Mouse (Mus musculus) neural tube, embryonic 11.5 days (tissue): ENCODE data around the gene Pole2. TPM values are rescaled to one million over a fixed set of nuclear protein-coding genes. Genes with fewer than 3 reads are reported as not detected.

Experiments
- ATAC-seq: fragments of 200-750 bp; cut with Nextera tagmentation; 2 replicates; pipeline ENCODE4 v1.8.0; 2017; ENCODE audit warnings: moderate number of reproducible peaks, mild to moderate bottlenecking, moderate TSS enrichment, moderate library complexity; ENCODE audit not compliant: insufficient read depth, low FRiP score, low TSS enrichment
- DNase-seq: peaks from one replicate; pipeline ENCODE4 v3.0.0-alpha.2; 2015; ENCODE audit warnings: low spot score
- H3K27ac ChIP-seq: fragments of 300-500 bp; sonication (generic); 2 replicates; pipeline ENCODE4 v1.5.1; 2014; ENCODE audit warnings: low read depth, mild to moderate bottlenecking, low read length
- H3K27me3 ChIP-seq: fragments of 300-500 bp; sonication (generic); 2 replicates; pipeline ENCODE4 v1.6.1; 2014; ENCODE audit warnings: mild to moderate bottlenecking, low read length, mixed read lengths; ENCODE audit not compliant: control insufficient read depth, insufficient read depth
- H3K36me3 ChIP-seq: fragments of 300-500 bp; sonication (generic); 2 replicates; pipeline ENCODE4 v1.6.1; 2014; ENCODE audit warnings: mild to moderate bottlenecking, low read length, moderate library complexity, mixed read lengths; ENCODE audit not compliant: control insufficient read depth, insufficient read depth
- H3K4me1 ChIP-seq: fragments of 300-500 bp; sonication (generic); 2 replicates; pipeline ENCODE4 v1.6.1; 2014; ENCODE audit warnings: low read length, mixed read lengths; ENCODE audit not compliant: control insufficient read depth, insufficient read depth
- H3K4me2 ChIP-seq: fragments of 300-500 bp; sonication (generic); 2 replicates; pipeline ENCODE4 v1.6.1; 2014; ENCODE audit warnings: low read depth, mild to moderate bottlenecking, moderate library complexity
- H3K4me3 ChIP-seq: fragments of 300-500 bp; sonication (generic); 2 replicates; pipeline ENCODE4 v1.5.1; 2014; ENCODE audit warnings: low read depth, low read length
- H3K9ac ChIP-seq: fragments of 300-500 bp; sonication (generic); 2 replicates; pipeline ENCODE4 v1.6.1; 2014; ENCODE audit warnings: mild to moderate bottlenecking, low read length
- H3K9me3 ChIP-seq: fragments of 300-500 bp; sonication (generic); 2 replicates; pipeline ENCODE4 v1.6.1; 2016; ENCODE audit warnings: low read length; ENCODE audit not compliant: control insufficient read depth
- WGBS: fragments of 180-500 bp; shearing (Covaris S2); extraction: QIAGEN DNeasy Blood & Tissue Kit; methylation state at CpG from one replicate; pipeline ENCODE4 v1.1.7; 2014; 5-methylcytosine and 5-hydroxymethylcytosine counted together
- polyA plus RNA-seq: library from polyadenylated mRNA; unstranded; fragments of >200 nt; fragmentation: Nextera tagmentation; extraction: Ambion mirVana; gene quantifications from 2 replicates; pipeline ENCODE4 v1.2.1, GENCODE M21; 2014

Pole2 gene
- polyA plus RNA-seq, 1 experiment from 2014 or later = 26.5 TPM

DNA sequence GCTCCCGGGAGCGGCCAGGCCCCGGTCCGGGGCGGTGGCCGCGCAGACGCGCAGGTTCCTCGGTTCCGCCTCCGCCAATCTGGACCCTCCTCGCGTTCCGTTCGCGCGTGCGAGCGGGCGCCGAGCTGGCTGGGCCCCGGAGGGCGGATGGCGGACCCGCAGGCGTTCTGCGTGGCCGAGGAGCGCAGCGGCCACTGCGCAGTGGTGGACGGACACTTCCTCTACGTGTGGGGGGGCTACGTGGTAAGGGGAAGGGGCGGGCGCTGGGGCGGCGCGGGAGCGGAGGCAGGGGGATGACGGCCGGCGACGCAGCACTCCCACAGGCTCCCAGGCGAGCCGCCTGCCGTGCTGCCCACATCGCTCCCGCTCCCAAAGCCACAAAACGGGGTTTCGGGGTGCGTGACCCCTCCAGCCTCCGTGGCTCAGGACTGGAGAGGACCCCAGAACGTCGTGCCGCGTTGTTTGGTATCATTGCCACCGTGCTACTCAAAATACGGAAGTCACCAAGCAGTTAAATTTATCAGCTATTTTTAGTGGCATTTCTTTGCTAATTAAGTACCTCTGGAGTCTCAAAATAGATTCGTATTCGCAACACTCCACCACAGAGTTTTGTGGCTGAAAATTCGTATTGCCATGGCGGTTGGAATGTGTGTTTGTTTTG is 13.9 kb upstream of the Pole2 start:
- Histone ChIP-seq H3K4me1 (peaks cover 3% of the 10 kb centered on the region; the same call in 1 of the 2 replicates), H3K27ac (peak overlapping the region; percentile 68), H3K4me2 (peak overlapping the region; percentile 62), H3K9me3 (no peaks in the 10 kb centered on the region), H3K36me3 (no peaks in the 10 kb centered on the region), H3K4me3 (peak overlapping the region; percentile 68), H3K9ac (peak overlapping the region; percentile 92), H3K27me3 (no peaks in the 10 kb centered on the region)
- ATAC-seq (peak; percentile 92), DNase-seq (peak; percentile 82)
- WGBS = under 1% methylated on average over 54 of the region's 64 CpGs

DNA sequence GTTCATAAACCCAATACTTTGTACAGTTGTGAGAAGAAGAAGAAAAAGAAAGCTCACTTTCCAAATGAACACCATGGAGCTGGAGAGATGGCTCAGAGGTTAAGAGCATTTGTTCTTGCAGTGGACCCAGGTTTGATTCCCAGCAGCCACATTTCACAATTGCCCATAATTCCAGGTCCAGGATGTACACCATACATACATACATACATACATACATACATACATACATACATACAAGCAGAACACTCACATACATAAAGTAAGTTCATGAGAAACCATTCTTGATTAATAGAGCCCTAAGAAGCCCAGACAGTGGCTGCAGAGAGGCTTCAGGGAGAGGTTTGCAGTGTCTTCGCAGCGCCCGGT is 13.4 kb upstream of the Pole2 start:
- Histone ChIP-seq H3K27ac (peak overlapping the region; percentile 68), H3K27me3 (no peaks in the 10 kb centered on the region), H3K4me2 (peak overlapping the region; percentile 62), H3K4me3 (peak overlapping the region; percentile 68), H3K4me1 (peaks cover 3% of the 10 kb centered on the region; the same call in 1 of the 2 replicates), H3K9ac (peak overlapping the region; percentile 92), H3K36me3 (no peaks in the 10 kb centered on the region), H3K9me3 (no peaks in the 10 kb centered on the region)
- no peak for DNase-seq
- no peak for ATAC-seq
- 0% methylated on average over 3 of the region's 3 CpGs for WGBS

DNA sequence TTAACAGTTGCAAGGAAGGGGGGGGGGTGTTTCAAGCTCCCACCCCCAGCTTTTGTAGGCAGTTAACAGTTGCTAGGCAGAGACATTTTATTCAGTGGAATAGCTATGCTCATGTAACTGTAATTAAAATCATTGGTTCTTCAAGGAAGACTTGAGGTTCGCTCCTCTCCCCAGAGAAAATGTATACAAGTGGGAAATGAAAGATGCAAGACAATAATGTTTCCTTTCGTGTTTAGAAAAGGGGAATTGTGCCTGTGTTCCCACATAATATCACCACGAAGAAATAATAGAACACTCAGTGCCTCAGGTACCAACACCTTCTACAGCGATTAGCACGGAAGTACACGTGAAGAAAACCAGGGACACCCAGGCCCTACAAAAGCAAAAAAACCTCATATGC is 12.9 kb upstream of the Pole2 start, which contains the start of gene Klhdc1:
Gene Klhdc1 (plus strand): TSS at position 301 of the 400 bp plus-strand sequence.
- Histone ChIP-seq H3K9ac (peak within 1 kb of the TSS; percentile 92), H3K27me3 (no peaks in the 10 kb centered on the region), H3K27ac (peak within 1 kb of the TSS; percentile 68), H3K4me1 (peaks cover 3% of the 10 kb centered on the region; the same call in 1 of the 2 replicates), H3K4me3 (peak within 1 kb of the TSS; percentile 68), H3K36me3 (no peaks in the 10 kb centered on the region), H3K9me3 (no peaks in the 10 kb centered on the region), H3K4me2 (peak within 1 kb of the TSS; percentile 62)
- 64% methylated on average over 6 of the region's 6 CpGs for WGBS
- DNase-seq (no peak), ATAC-seq (no peak)

DNA sequence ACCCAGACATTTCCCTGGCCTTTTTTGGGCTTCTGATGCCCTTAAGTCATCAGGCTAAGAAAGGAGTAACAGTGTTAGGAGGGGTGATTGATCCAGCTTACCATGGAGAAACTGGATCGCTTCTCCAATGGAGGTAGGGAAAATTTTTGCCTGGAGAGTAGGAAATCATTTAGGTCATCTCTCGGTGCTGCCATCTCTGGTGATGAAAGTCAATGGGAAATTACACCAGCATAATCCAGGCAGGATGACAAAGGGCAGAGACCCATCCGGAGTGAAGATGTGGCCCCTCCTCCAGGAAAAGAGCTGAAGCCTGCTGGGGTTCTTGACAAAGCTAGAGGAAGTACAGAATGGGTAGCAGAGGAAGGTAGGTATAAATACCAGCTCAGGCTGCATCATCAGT is 10.3 kb upstream of the Pole2 start:
- ATAC-seq (no peak), DNase-seq (no peak)
- Histone ChIP-seq H3K4me1 (peaks cover 3% of the 10 kb centered on the region; the same call in 1 of the 2 replicates), H3K27me3 (no peaks in the 10 kb centered on the region), H3K36me3 (no peaks in the 10 kb centered on the region), H3K4me2 (no peak overlapping the region), H3K4me3 (no peak overlapping the region), H3K9ac (no peak overlapping the region), H3K9me3 (no peaks in the 10 kb centered on the region), H3K27ac (no peak overlapping the region)
- 49% methylated on average over 3 of the region's 3 CpGs for WGBS

DNA sequence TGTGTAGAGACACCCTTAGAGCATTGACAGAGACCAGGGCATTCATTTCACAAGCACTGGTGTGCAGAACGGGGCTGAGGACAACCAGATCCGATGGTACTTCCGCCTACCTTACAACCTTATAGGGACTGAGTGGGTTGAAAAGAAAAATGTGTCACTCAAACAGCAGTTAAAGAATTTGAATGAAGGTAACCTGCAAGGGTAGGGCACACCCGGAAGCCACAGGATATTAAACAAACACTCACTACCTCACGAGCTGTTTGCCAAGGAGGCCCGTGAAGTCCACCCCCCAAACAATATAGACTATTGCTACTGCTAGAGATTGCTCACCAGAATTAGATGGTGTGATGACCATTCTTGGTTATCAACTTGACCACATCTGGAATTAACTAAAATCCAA is 7.8 kb upstream of the Pole2 start:
- 93% methylated on average over 6 of the region's 6 CpGs for WGBS

DNA sequence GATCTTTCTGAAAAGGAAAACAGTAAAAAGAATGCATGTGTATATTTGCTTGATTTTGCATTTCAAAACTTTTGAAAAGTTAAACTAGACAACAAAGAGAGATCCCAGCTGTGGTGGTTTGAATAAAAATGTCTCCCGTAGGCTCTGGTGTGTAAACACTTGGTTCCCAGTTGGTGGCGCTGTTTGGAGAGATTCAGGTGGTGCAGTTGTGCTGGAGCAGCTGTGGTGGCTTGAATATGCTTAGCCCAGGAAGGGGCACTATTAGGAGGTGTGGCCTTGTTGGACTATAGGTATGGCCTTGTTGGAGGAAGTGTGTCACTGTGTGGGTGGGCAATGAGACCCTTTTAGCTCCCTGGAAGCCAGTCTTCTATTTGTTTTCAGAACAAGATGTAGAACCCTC is 1.3 kb upstream of the Pole2 start:
- H3K4me3 ChIP-seq = no peak overlapping the region
- ATAC-seq (no peak), DNase-seq (no peak)
- WGBS = 82% methylated on average over 2 of the region's 2 CpGs
- no peak overlapping the region for H3K27ac ChIP-seq
- H3K36me3 ChIP-seq = no peaks in the 10 kb centered on the region
- no peak overlapping the region for H3K4me2 ChIP-seq
- peaks cover 5% of the 10 kb centered on the region; the same call in 1 of the 2 replicates for H3K4me1 ChIP-seq
- H3K9ac ChIP-seq = no peak overlapping the region
- no peaks in the 10 kb centered on the region for H3K27me3 ChIP-seq
- no peaks in the 10 kb centered on the region for H3K9me3 ChIP-seq

More for the DNA sequence above, 7.8 kb upstream of the Pole2 start:
- Histone ChIP-seq H3K9ac (no peak overlapping the region), H3K36me3 (no peaks in the 10 kb centered on the region), H3K4me2 (no peak overlapping the region), H3K4me3 (no peak overlapping the region), H3K27me3 (no peaks in the 10 kb centered on the region), H3K4me1 (no peaks in the 10 kb centered on the region), H3K9me3 (no peaks in the 10 kb centered on the region), H3K27ac (no peak overlapping the region)
- DNase-seq = no peak
- ATAC-seq = no peak

DNA sequence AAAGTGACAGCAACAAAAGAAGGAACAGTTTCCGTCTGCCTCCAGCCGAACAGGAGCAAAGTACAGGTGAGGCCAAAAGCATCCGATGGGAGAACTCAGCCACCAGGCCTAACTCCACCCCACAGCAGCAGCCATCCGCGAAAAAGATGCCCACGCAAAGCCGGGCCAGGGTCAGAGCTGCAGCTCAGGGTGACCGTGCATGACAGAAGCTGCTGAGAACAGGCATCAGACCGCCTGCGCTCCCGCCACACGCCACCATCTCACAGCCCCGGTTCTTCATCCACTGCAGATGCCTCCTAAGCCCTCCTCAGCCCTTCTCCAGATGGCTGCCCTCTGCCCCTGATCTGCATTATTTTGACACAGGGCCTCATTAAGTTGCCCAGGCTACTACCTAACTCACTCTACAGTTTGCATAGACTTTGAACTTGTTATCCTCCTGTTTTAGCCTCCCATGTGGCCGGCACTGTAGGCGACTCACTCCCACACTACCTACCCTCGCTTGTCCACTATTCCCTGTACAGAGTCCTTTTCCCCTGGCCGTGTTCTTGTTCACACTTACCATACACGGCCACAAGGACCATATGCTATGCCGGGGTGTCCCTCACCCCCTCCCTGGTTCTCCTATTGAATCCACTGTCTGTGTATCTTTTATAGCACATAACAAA is 7.2 kb downstream of the Pole2 start:
- DNase-seq = no peak

DNA sequence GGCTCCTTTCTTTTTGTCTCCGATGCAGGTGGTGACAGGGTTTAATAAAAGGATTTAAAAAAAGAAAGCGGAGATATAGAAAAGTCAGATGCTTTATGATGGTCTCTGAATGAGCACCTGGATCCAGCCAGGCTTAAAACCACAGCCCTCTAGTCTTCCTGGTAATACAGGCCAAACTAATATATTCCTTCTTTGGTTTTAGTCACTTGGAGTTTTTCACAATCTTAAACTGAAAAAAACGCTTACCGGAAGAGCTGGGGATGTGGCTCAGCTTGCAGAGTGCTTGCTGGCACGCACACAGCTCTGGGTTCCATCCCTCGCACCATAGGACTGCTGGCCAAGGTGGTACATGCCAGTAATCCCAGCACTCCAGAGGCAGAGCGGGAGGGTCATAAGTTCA is 11.4 kb downstream of the Pole2 start:
- 97% methylated on average over 7 of the region's 7 CpGs for WGBS
- peaks cover 7% of the 10 kb centered on the region for H3K36me3 ChIP-seq
- no peaks in the 10 kb centered on the region for H3K9me3 ChIP-seq

More for the DNA sequence above, 7.2 kb downstream of the Pole2 start:
- 92% methylated on average over 19 of the region's 19 CpGs for WGBS
- no peak for ATAC-seq
- Histone ChIP-seq H3K27me3 (no peaks in the 10 kb centered on the region), H3K4me3 (no peak overlapping the region), H3K9me3 (no peaks in the 10 kb centered on the region), H3K9ac (no peak overlapping the region), H3K36me3 (peaks cover 2% of the 10 kb centered on the region; the same call in 1 of the 2 replicates), H3K4me2 (no peak overlapping the region), H3K4me1 (no peaks in the 10 kb centered on the region), H3K27ac (no peak overlapping the region)

More for the DNA sequence above, 11.4 kb downstream of the Pole2 start:
- Histone ChIP-seq H3K4me1 (no peaks in the 10 kb centered on the region), H3K4me2 (no peak overlapping the region), H3K9ac (no peak overlapping the region), H3K27me3 (no peaks in the 10 kb centered on the region), H3K4me3 (no peak overlapping the region), H3K27ac (no peak overlapping the region)
- no peak for DNase-seq
- no peak for ATAC-seq
